Mouse (Mus musculus) midbrain, embryonic 16.5 days (tissue): ENCODE measurements around the gene Dnaja2. TPM values are rescaled to one million over a fixed set of nuclear protein-coding genes. Genes with fewer than 3 reads are reported as not detected.

Experiments used
- ATAC-seq: fragments of 200-750 bp; cut with Nextera tagmentation; 2 replicates; pipeline ENCODE4 v1.8.0; 2017; ENCODE audit warnings: moderate TSS enrichment
- H3K27ac ChIP-seq: fragments of 300-500 bp; sonication (generic); 2 replicates; pipeline ENCODE4 v1.5.1; 2014; ENCODE audit warnings: mild to moderate bottlenecking, low read length, mixed read lengths
- H3K27me3 ChIP-seq: fragments of 300-500 bp; sonication (generic); 2 replicates; pipeline ENCODE4 v1.6.1; 2014; ENCODE audit warnings: low read depth, low read length, mixed read lengths; ENCODE audit not compliant: control insufficient read depth, insufficient read depth
- H3K36me3 ChIP-seq: fragments of 300-500 bp; sonication (generic); 2 replicates; pipeline ENCODE4 v1.6.1; 2014; ENCODE audit warnings: mild to moderate bottlenecking, low read length, moderate library complexity, mixed read lengths; ENCODE audit not compliant: control insufficient read depth, insufficient read depth
- H3K4me1 ChIP-seq: fragments of 300-500 bp; sonication (generic); 2 replicates; pipeline ENCODE4 v1.6.1; 2014; ENCODE audit warnings: mild to moderate bottlenecking, low read length, mixed read lengths; ENCODE audit not compliant: control insufficient read depth, insufficient read depth
- H3K4me2 ChIP-seq: fragments of 300-500 bp; sonication (generic); 2 replicates; pipeline ENCODE4 v1.6.1; 2014; ENCODE audit warnings: mild to moderate bottlenecking, low read length, mixed read lengths
- H3K4me3 ChIP-seq: fragments of 300-500 bp; sonication (generic); 2 replicates; pipeline ENCODE4 v1.5.1; 2014; ENCODE audit warnings: low read depth, mild to moderate bottlenecking, low read length, moderate library complexity, mixed read lengths
- H3K9ac ChIP-seq: fragments of 300-500 bp; sonication (generic); 2 replicates; pipeline ENCODE4 v1.6.1; 2014; ENCODE audit warnings: low read depth, low read length, mixed read lengths
- H3K9me3 ChIP-seq: fragments of 300-500 bp; sonication (generic); replicated peaks from 2 replicates; pipeline ENCODE4 v1.6.1; 2014; ENCODE audit warnings: mild to moderate bottlenecking, low read length, mixed read lengths; ENCODE audit not compliant: control insufficient read depth, poor library complexity, severe bottlenecking
- WGBS: fragments of 180-500 bp; shearing (Covaris S2); extraction: QIAGEN DNeasy Blood & Tissue Kit; methylation state at CpG from one replicate; pipeline ENCODE4 v1.1.7; 2014; 5-methylcytosine and 5-hydroxymethylcytosine counted together
- polyA plus RNA-seq: library from polyadenylated mRNA; unstranded; fragments of >200 nt; fragmentation: Nextera tagmentation; extraction: Ambion mirVana; gene quantifications from 2 replicates; pipeline ENCODE4 v1.2.1, GENCODE M21; 2015

The Dnaja2 gene
- polyA plus RNA-seq, 1 experiment from 2014 or later = 177 TPM

DNA sequence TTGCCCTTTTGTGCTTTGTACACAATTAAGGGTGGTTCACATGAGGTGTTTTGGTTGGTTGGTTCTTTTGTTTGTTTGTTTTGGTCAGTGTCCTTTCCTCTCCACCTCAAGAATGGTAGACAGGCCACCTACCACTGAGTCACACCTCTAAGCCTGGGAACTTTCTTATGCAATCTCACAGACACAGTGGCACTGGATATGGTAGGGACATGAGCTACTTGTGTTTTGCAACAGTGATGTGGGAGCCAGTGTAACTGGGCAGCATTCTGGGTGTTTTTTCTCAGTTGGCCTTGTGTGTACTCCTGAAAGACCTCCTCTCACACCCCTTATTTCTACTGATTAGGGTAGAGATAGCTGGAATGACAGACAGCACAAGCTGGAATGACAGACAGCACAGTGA lies 66.5 kb downstream of the Dnaja2 start:
- no peaks in the 10 kb centered on the region for H3K36me3 ChIP-seq
- H3K27me3 ChIP-seq = no peaks in the 10 kb centered on the region
- H3K4me1 ChIP-seq = peaks cover 6% of the 10 kb centered on the region
- no peak overlapping the region for H3K27ac ChIP-seq
- H3K9me3 ChIP-seq = no peaks in the 10 kb centered on the region
- no peak overlapping the region for H3K9ac ChIP-seq
- ATAC-seq = no peak
- H3K4me2 ChIP-seq = no peak overlapping the region
- H3K4me3 ChIP-seq = no peak overlapping the region

DNA sequence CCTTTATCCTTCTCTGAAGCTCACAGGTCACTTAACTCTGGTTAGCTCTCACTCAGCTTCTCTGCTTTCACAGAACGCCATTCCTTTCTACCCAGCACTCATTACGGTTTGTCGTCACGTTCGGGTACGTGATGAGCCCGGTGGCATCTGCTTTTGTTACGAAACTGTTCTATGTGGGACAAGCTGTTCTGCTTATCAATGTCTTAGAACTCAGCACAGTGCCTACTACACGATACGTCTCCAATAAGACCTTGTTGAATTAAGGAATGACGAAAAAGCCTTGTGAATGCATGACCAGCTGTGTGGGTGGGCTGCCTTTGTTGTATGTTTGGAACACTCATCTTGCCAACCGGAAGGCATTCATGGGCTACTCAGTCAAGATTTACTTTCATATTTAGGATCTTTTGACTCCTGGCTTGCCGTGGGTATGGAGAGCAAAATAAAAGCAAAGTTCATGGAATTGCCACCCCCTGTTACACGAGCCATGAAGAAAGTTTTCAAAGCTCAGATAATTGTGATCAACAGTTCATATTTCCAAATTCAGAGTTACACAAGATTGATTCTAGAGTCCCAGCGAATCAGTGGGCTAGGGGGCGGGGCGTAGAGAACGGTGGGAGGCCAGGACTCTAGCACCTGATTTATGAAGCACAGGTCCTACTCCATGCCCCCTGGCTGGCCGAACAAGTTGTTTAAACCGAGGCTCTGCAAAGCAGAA lies 67.1 kb downstream of the Dnaja2 start:
- no peaks in the 10 kb centered on the region for H3K9me3 ChIP-seq
- H3K4me3 ChIP-seq = no peak overlapping the region
- WGBS = 73% methylated on average over 20 of the region's 20 CpGs
- peaks cover 3% of the 10 kb centered on the region; the same call in 1 of the 2 replicates for H3K4me1 ChIP-seq
- no peak overlapping the region for H3K27ac ChIP-seq
- ATAC-seq = no peak
- no peak overlapping the region for H3K4me2 ChIP-seq
- H3K36me3 ChIP-seq = no peaks in the 10 kb centered on the region
- H3K27me3 ChIP-seq = no peaks in the 10 kb centered on the region
- H3K9ac ChIP-seq = no peak overlapping the region

Other genes starting within 250 kb of the Dnaja2 start
- 0.09 and 0.36 TPM in 2 replicates for gene Mylk3, start 169.0 kb downstream of the Dnaja2 start, polyA plus RNA-seq
- 46.5 and 48.6 TPM in 2 replicates for gene 4921524J17Rik, start 122.5 kb downstream of the Dnaja2 start, polyA plus RNA-seq
- gene Gpt2, start 62.8 kb downstream of the Dnaja2 start, polyA plus RNA-seq = 37.7 and 42.2 TPM in 2 replicates
- gene Neto2, start 145.6 kb upstream of the Dnaja2 start, polyA plus RNA-seq = 61.7 and 66.7 TPM in 2 replicates